Comparison of ENCODE assay signal across 7 mouse cellular contexts in the genomic region with DNA sequence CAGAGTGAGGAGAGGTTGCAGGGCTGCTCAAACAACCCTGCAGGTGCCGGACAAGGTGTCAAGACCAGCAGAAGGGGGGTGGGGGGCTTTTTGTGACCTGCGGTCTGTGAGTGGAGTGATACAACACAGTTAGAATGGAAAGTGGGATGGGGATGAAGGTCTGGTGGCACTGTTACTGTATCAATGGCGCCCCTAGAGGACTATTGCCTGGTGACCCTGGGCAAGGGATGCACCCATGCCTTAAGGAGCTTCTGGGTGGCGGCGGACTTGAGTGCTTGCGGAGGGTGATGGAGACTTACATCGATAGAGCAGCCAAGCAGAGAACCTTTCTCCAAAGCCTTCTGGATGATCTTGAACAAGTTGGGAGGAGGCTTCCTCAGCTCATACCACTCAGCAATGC. TPM values are rescaled to one million over a fixed set of nuclear protein-coding genes. Genes with fewer than 3 reads are reported as not detected.
A peak's percentile ranks its signal among the peaks of the same experiment; 100 is the strongest.
DNase-seq lines count a peak whose midpoint lies in the region; ATAC-seq and TF ChIP-seq lines count a peak whose summit lies in the region.

No protein-coding gene starts in this region.

- no peak overlapping the region for H3ac ChIP-seq in myocyte (ENCODE audit: control insufficient read depth, insufficient read length)

- H3K4me2 ChIP-seq in forebrain, embryonic 14.5 days (ENCODE audit: low read length) = no peak overlapping the region
- peak overlapping the region; percentile 54 for H3K4me2 ChIP-seq in myocyte (ENCODE audit: low read depth)

- no peaks in the 10 kb centered on the region for H3K27me3 ChIP-seq in forebrain, embryonic 14.5 days (replicated peaks; ENCODE audit: control insufficient read depth, insufficient read depth, low read length)
- H3K27me3 ChIP-seq in myocyte (ENCODE audit: control insufficient read depth, insufficient read depth, insufficient read length) = no peaks in the 10 kb centered on the region

- H3K36me3 ChIP-seq in forebrain, embryonic 14.5 days (ENCODE audit: control insufficient read depth, insufficient read depth, low read length) = peaks cover 38% of the 10 kb centered on the region
- peaks cover 37% of the 10 kb centered on the region for H3K36me3 ChIP-seq in myocyte (ENCODE audit: control insufficient read depth, insufficient read depth)

- intact Hi-C loops in left cerebral cortex, adult 2 months (cut with DNase I) = loop anchor here (2.0 kb wide), 1 partner anchor 26 kb away; a partner anchor contains a TSS
- intact Hi-C loops in left cerebral cortex, postnatal 36 days (cut with DNase I) = loop anchor here (1.0 to 2.0 kb wide), 2 partner anchors 26 to 49 kb away; a partner anchor contains a TSS

- peak overlapping the region; percentile 47 for H3K27ac ChIP-seq in left cerebral cortex, adult 2 months
- no peak overlapping the region for H3K27ac ChIP-seq in bone marrow macrophage, adult 2 months (ENCODE audit: insufficient read depth, low read depth, low read length)
- H3K27ac ChIP-seq in forebrain, embryonic 14.5 days (ENCODE audit: low read depth, low read length) = no peak overlapping the region

- WGBS in forebrain, embryonic 14.5 days = 78% methylated on average over 7 of the region's 7 CpGs

- no peak for DNase-seq in left cerebral cortex, adult 2 months (ENCODE audit: extremely low spot score in 1 of 2, low spot score in 2 of 2)
- DNase-seq in left cerebral cortex, postnatal 36 days (ENCODE audit: low spot score in 2 of 2) = no peak
- peak; percentile 13 for DNase-seq in forebrain, embryonic 14.5 days (ENCODE audit: low spot score)
- no peak for DNase-seq in adipocyte (ENCODE audit: low spot score)
- no peak for DNase-seq in cerebellum, adult 9-10 months

- no peak overlapping the region for H3K4me3 ChIP-seq in left cerebral cortex, adult 2 months
- H3K4me3 ChIP-seq in bone marrow macrophage, adult 2 months (ENCODE audit: insufficient read depth, low read length) = no peak overlapping the region
- no peak overlapping the region for H3K4me3 ChIP-seq in forebrain, embryonic 14.5 days (ENCODE audit: low read depth, low read length)
- no peak overlapping the region for H3K4me3 ChIP-seq in myocyte

- H3K9me3 ChIP-seq in forebrain, embryonic 14.5 days (replicated peaks; ENCODE audit: control insufficient read depth, low read length) = no peaks in the 10 kb centered on the region

- TF ChIP-seq POLR2A in bone marrow macrophage, adult 2 months (IDR thresholded peaks at IDR 0.05; ENCODE audit: borderline replicate concordance, low read depth, low read length) = no peak
- no peak for TF ChIP-seq POLR2A in myocyte (IDR thresholded peaks at IDR 0.05; ENCODE audit: insufficient read length, low read depth)

- 0 out of 2 replicates have a peak, but pooled peaks have one; percentile 1 for ATAC-seq in forebrain, embryonic 14.5 days

- H3K9ac ChIP-seq in forebrain, embryonic 14.5 days (ENCODE audit: low read length) = no peak overlapping the region

- peaks cover 22% of the 10 kb centered on the region for H3K4me1 ChIP-seq in bone marrow macrophage, adult 2 months (ENCODE audit: control insufficient read depth, insufficient read depth, low read length)
- H3K4me1 ChIP-seq in forebrain, embryonic 14.5 days (ENCODE audit: control insufficient read depth, insufficient read depth, low read length) = no peaks in the 10 kb centered on the region; the same call in 1 of the 2 replicates

- peak; percentile 4; the same call in 1 of the 2 replicates for TF ChIP-seq CTCF in left cerebral cortex, adult 2 months (IDR thresholded peaks at IDR 0.05)
- TF ChIP-seq CTCF in bone marrow macrophage, adult 2 months (IDR thresholded peaks at IDR 0.05; ENCODE audit: low read depth, low read length) = peak; percentile 13; the same call in 1 of the 2 replicates

- peaks cover 34% of the 10 kb centered on the region for H3K79me2 ChIP-seq in myocyte (ENCODE audit: control insufficient read depth, insufficient read depth)

TF ChIP-seq in myocyte, 11 proteins besides CTCF, POLR2A, EP300 and RAD21:
- TF ChIP-seq E2F4 (IDR thresholded peaks at IDR 0.05; ENCODE audit: insufficient read depth) = no peak
- TF ChIP-seq SRF (IDR thresholded peaks at IDR 0.05; ENCODE audit: control insufficient read depth, insufficient read length, low read depth) = no peak
- TF ChIP-seq MAX (IDR thresholded peaks at IDR 0.05; ENCODE audit: low read depth) = no peak
- TF ChIP-seq MYOG (IDR thresholded peaks at IDR 0.05; ENCODE audit: control insufficient read depth in 1 of 3, insufficient read depth in 1 of 3, insufficient read length in 2 of 3, low read depth in 2 of 3) = no peak
- no peak for TF ChIP-seq TCF3 (IDR thresholded peaks at IDR 0.05; ENCODE audit: insufficient read length, low read depth)
- TF ChIP-seq REST (IDR thresholded peaks at IDR 0.05; ENCODE audit: insufficient read depth, insufficient read length) = no peak
- TF ChIP-seq POLR2AphosphoS2 (IDR thresholded peaks at IDR 0.05; ENCODE audit: insufficient read length, low read depth) = no peak
- TF ChIP-seq TCF12 (IDR thresholded peaks at IDR 0.05; ENCODE audit: insufficient read depth, poor library complexity, severe bottlenecking) = no peak
- no peak for TF ChIP-seq CEBPB (IDR thresholded peaks at IDR 0.05; ENCODE audit: insufficient read depth, poor library complexity, severe bottlenecking)
- TF ChIP-seq USF1 (IDR thresholded peaks at IDR 0.05; ENCODE audit: low read depth) = no peak
- TF ChIP-seq MYOD1 (IDR thresholded peaks at IDR 0.05; ENCODE audit: control insufficient read depth in 1 of 3, insufficient read length in 2 of 3, low read depth in 2 of 3) = no peak
TF ChIP-seq in myocyte: peak in this region for 0.

RNA-seq across cellular contexts. Expression of a gene that starts 26.8 kb away (rescaled TPM):
- 10 to 100 TPM; 61.2 to 63.7 TPM for total RNA-seq in left cerebral cortex, adult 2 months (2021)
- total RNA-seq in left cerebral cortex, postnatal 36 days (2021) = 10 to 100 TPM; 59.1 to 63.6 TPM
- polyA plus RNA-seq in bone marrow macrophage, adult 2 months (2012; ENCODE audit: insufficient read depth, insufficient read length, missing spikeins) = 132 and 135 TPM in 2 replicates
- 39.6 and 53.5 TPM in 2 replicates for polyA plus RNA-seq in forebrain, embryonic 14.5 days (2014; fragmentation: Nextera tagmentation; extraction: Ambion mirVana)
- polyA plus RNA-seq in myocyte (2012; fragmentation: generic; extraction: Trizol) = 148 TPM
